Mouse (Mus musculus) regulatory T cell (primary cell): ENCODE measurements around the gene Itpr1.

Experiments used
- in situ Hi-C: fragments of 300-600 bp; cut with MboI, MseI; formaldehyde crosslinking; loops from one replicate; pipeline ENCODE4 v1.15.1; 2025; ENCODE audit warnings: high pct_unique_total_duplicates

Gene Itpr1

GRCm38 (mm10) chr6:108213481-108214293, 791 bp downstream of the Itpr1 start:
- in situ Hi-C loops, result no loop called here

GRCm38 (mm10) chr6:108214294-108214925, 1.5 kb downstream of the Itpr1 start:
- in situ Hi-C loops, result no loop called here

GRCm38 (mm10) chr6:108216091-108216490, 3.2 kb downstream of the Itpr1 start:
- in situ Hi-C loops, result no loop called here

- in situ Hi-C loops, result no loop called here
Observed at GRCm38 (mm10) chr6:108216832-108217231, 3.9 kb downstream of the Itpr1 start.

- in situ Hi-C loops, result no loop called here
Observed at GRCm38 (mm10) chr6:108217987-108218386, 5.1 kb downstream of the Itpr1 start.

- in situ Hi-C loops, result no loop called here
Observed at GRCm38 (mm10) chr6:108222435-108222834, 9.5 kb downstream of the Itpr1 start.

- in situ Hi-C loops, result no loop called here
Observed at GRCm38 (mm10) chr6:108222875-108223274, 10.0 kb downstream of the Itpr1 start.

- in situ Hi-C loops, result no loop called here
Observed at GRCm38 (mm10) chr6:108224361-108224760, 11.5 kb downstream of the Itpr1 start.

- in situ Hi-C loops, result no loop called here
Observed at GRCm38 (mm10) chr6:108225027-108225426, 12.1 kb downstream of the Itpr1 start.

- in situ Hi-C loops, result no loop called here
Observed at GRCm38 (mm10) chr6:108226230-108226629, 13.3 kb downstream of the Itpr1 start.

GRCm38 (mm10) chr6:108227461-108227860, 14.6 kb downstream of the Itpr1 start:
- in situ Hi-C loops, result no loop called here

GRCm38 (mm10) chr6:108228048-108228447, 15.2 kb downstream of the Itpr1 start:
- in situ Hi-C loops, result no loop called here

GRCm38 (mm10) chr6:108228601-108229000, 15.7 kb downstream of the Itpr1 start:
- in situ Hi-C loops, result no loop called here

GRCm38 (mm10) chr6:108230608-108231007, 17.7 kb downstream of the Itpr1 start:
- in situ Hi-C loops, result no loop called here

GRCm38 (mm10) chr6:108231892-108232710, 19.2 kb downstream of the Itpr1 start:
- in situ Hi-C loops, result no loop called here

- in situ Hi-C loops, result no loop called here
Observed at GRCm38 (mm10) chr6:108233070-108233469, 20.2 kb downstream of the Itpr1 start.

- in situ Hi-C loops, result no loop called here
Observed at GRCm38 (mm10) chr6:108234536-108234935, 21.6 kb downstream of the Itpr1 start.

GRCm38 (mm10) chr6:108235680-108236123, 22.8 kb downstream of the Itpr1 start:
- in situ Hi-C loops, result no loop called here

- in situ Hi-C loops, result no loop called here
Observed at GRCm38 (mm10) chr6:108236411-108236921, 23.6 kb downstream of the Itpr1 start.

- in situ Hi-C loops, result no loop called here
Observed at GRCm38 (mm10) chr6:108236996-108237395, 24.1 kb downstream of the Itpr1 start.

- in situ Hi-C loops, result no loop called here
Observed at GRCm38 (mm10) chr6:108237585-108237984, 24.7 kb downstream of the Itpr1 start.

GRCm38 (mm10) chr6:108238011-108238410, 25.1 kb downstream of the Itpr1 start:
- in situ Hi-C loops, result no loop called here
